Mouse (Mus musculus) left cerebral cortex, adult 2 months (tissue): ENCODE results near the gene Bysl. TPM values are rescaled to one million over a fixed set of nuclear protein-coding genes. Genes with fewer than 3 reads are reported as not detected.
"Not testable (repeated sequence)": the region's sequence is repeated elsewhere in the genome, so short reads cannot be mapped to it uniquely, and the experiment has no call there.

ENCODE experiments used
- DNase-seq, 2 experiments: peaks; one replicate each; pipeline ENCODE4 v3.0.0; 2021 to 2022; ENCODE audit warnings: low spot score in 2 of 2, mixed read lengths in 1 of 2; ENCODE audit errors: extremely low spot score in 1 of 2
- H3K27ac ChIP-seq: fragments of 200-600 bp; 2 replicates; pipeline ENCODE4 v1.8.1; 2022
- H3K4me3 ChIP-seq: fragments of 200-600 bp; 2 replicates; pipeline ENCODE4 v1.8.1; 2022
- CTCF ChIP-seq: fragments of 200-600 bp; IDR thresholded peaks from 2 replicates; pipeline ENCODE4 v1.8.1; 2022; ENCODE audit warnings: antibody characterized with exemption, mild to moderate bottlenecking, moderate library complexity
- intact Hi-C: fragments of 180-260 bp; cut with DNase I; formaldehyde crosslinking; loops from one replicate; pipeline ENCODE4 v1.15.1; 2025
- total RNA-seq, 2 experiments: library from RNA; stranded (reverse); gene quantifications; 2 replicates each; pipeline ENCODE4 v1.2.3; 2021

Gene Bysl
- total RNA-seq, 2 experiments from 2014 or later: 18.1 to 18.8 TPM

- no peak for TF ChIP-seq CTCF
- intact Hi-C loops: no loop called here
- H3K4me3 ChIP-seq: peak within 1 kb of the TSS; percentile 72
- no peak for DNase-seq
- peak within 1 kb of the TSS; percentile 90 for H3K27ac ChIP-seq
Observed at GRCm38 (mm10) chr17:47630678-47631065, 19.4 kb upstream of the Bysl start, which contains the start of gene Usp49. Gene Usp49 (plus strand): TSS chr17:47630690.

- intact Hi-C loops: loop anchor here (1.0 to 5.0 kb wide), 2 partner anchors 19 to 42 kb away; partner anchors contain the start of genes Bysl, Gm20517 and Med20
- peak in 1 of 2 experiments; percentile 21 for DNase-seq
- Histone ChIP-seq H3K27ac (peak overlapping the region; percentile 90), H3K4me3 (peak overlapping the region; percentile 72)
- TF ChIP-seq CTCF: peak; percentile 37
Observed at GRCm38 (mm10) chr17:47629717-47630677, 18.7 kb upstream of the Bysl start.

GRCm38 (mm10) chr17:47628851-47629676, 17.8 kb upstream of the Bysl start:
- intact Hi-C loops: loop anchor here (1.0 to 5.0 kb wide), 2 partner anchors 18 to 43 kb away; partner anchors contain the start of genes Bysl, Gm20517 and Med20
- no peak for TF ChIP-seq CTCF

GRCm38 (mm10) chr17:47627791-47628190, 16.5 kb upstream of the Bysl start:
- H3K27ac ChIP-seq: no peak overlapping the region
- intact Hi-C loops: loop anchor here (5.0 kb wide), 1 partner anchor 45 kb away; no protein-coding TSS in a partner anchor
- DNase-seq: no peak

More at GRCm38 (mm10) chr17:47628851-47629676, 17.8 kb upstream of the Bysl start:
- Histone ChIP-seq H3K27ac (peak overlapping the region; percentile 90), H3K4me3 (peak overlapping the region; percentile 72)
- DNase-seq: peak; percentile 91 to 92

GRCm38 (mm10) chr17:47626031-47626430, 14.7 kb upstream of the Bysl start:
- H3K27ac ChIP-seq: no peak overlapping the region
- intact Hi-C loops: loop anchor here (5.0 kb wide), 1 partner anchor 46 kb away; no protein-coding TSS in a partner anchor
- H3K4me3 ChIP-seq: no peak overlapping the region
- DNase-seq: no peak
- TF ChIP-seq CTCF: no peak

More at GRCm38 (mm10) chr17:47627791-47628190, 16.5 kb upstream of the Bysl start:
- no peak for TF ChIP-seq CTCF
- no peak overlapping the region for H3K4me3 ChIP-seq

- intact Hi-C loops: loop anchor here (5.0 kb wide), 1 partner anchor 47 kb away; no protein-coding TSS in a partner anchor
- no peak overlapping the region for H3K27ac ChIP-seq
- no peak overlapping the region for H3K4me3 ChIP-seq
- no peak for DNase-seq
- TF ChIP-seq CTCF: no peak
Observed at GRCm38 (mm10) chr17:47625088-47625487, 13.8 kb upstream of the Bysl start.

GRCm38 (mm10) chr17:47624572-47624971, 13.3 kb upstream of the Bysl start:
- DNase-seq, H3K27ac ChIP-seq, H3K4me3 ChIP-seq, intact Hi-C loops: not testable (repeated sequence)

- intact Hi-C loops: no loop called here
- Histone ChIP-seq H3K27ac (no peak overlapping the region), H3K4me3 (no peak overlapping the region)
- no peak for DNase-seq
- TF ChIP-seq CTCF: no peak
Observed at GRCm38 (mm10) chr17:47622912-47623554, 11.7 kb upstream of the Bysl start.

- no peak for DNase-seq
- no peak for TF ChIP-seq CTCF
- intact Hi-C loops: no loop called here
- no peak overlapping the region for H3K27ac ChIP-seq
- H3K4me3 ChIP-seq: no peak overlapping the region
Observed at GRCm38 (mm10) chr17:47618556-47619311, 7.4 kb upstream of the Bysl start.

GRCm38 (mm10) chr17:47617605-47618307, 6.5 kb upstream of the Bysl start:
- Histone ChIP-seq H3K4me3 (no peak overlapping the region), H3K27ac (no peak overlapping the region)
- no peak for TF ChIP-seq CTCF
- intact Hi-C loops: no loop called here
- no peak for DNase-seq
